Mouse (Mus musculus): ENCODE measurements around the gene Mcu. TPM values are rescaled to one million over a fixed set of nuclear protein-coding genes. Genes with fewer than 3 reads are reported as not detected.

Mcu gene
- polyA plus RNA-seq, 1 experiment from 2014 or later = 23.8 TPM

- Histone ChIP-seq H3K27ac (ENCODE audit: low read length) (no peak overlapping the region), H3K36me3 (ENCODE audit: control insufficient read depth, insufficient read depth) (peaks cover 5% of the 10 kb centered on the region), H3K27me3 (ENCODE audit: control insufficient read depth, insufficient read depth, low read length) (no peaks in the 10 kb centered on the region), H3K9me3 (replicated peaks; ENCODE audit: control insufficient read depth, low read length) (peaks cover 6% of the 10 kb centered on the region), H3K4me3 (ENCODE audit: low read length) (no peak overlapping the region), H3K9ac (ENCODE audit: low read length) (no peak overlapping the region), H3K4me2 (ENCODE audit: low read depth, low read length) (no peak overlapping the region), H3K4me1 (ENCODE audit: control insufficient read depth, insufficient read depth, low read length) (peaks cover 10% of the 10 kb centered on the region)
- WGBS = 89% methylated on average over 11 of the region's 11 CpGs
- no peak for ATAC-seq (replicated peaks; ENCODE audit: extremely low read depth, insufficient read depth, low FRiP score)
Observed at GRCm38 (mm10) chr10:59541466-59541865, 75.0 kb downstream of the Mcu start.

- Histone ChIP-seq H3K36me3 (ENCODE audit: control insufficient read depth, insufficient read depth) (no peaks in the 10 kb centered on the region; the same call in 1 of the 2 replicates), H3K9ac (ENCODE audit: low read length) (no peak overlapping the region), H3K4me3 (ENCODE audit: low read length) (no peak overlapping the region), H3K4me2 (ENCODE audit: low read depth, low read length) (no peak overlapping the region), H3K9me3 (replicated peaks; ENCODE audit: control insufficient read depth, low read length) (no peaks in the 10 kb centered on the region), H3K27me3 (ENCODE audit: control insufficient read depth, insufficient read depth, low read length) (no peaks in the 10 kb centered on the region), H3K4me1 (ENCODE audit: control insufficient read depth, insufficient read depth, low read length) (peaks cover 10% of the 10 kb centered on the region), H3K27ac (ENCODE audit: low read length) (no peak overlapping the region)
- ATAC-seq (replicated peaks; ENCODE audit: extremely low read depth, insufficient read depth, low FRiP score) = no peak
- 88% methylated on average over 3 of the region's 3 CpGs for WGBS
Observed at GRCm38 (mm10) chr10:59540596-59540995, 75.9 kb downstream of the Mcu start.

- no peak for ATAC-seq (replicated peaks; ENCODE audit: extremely low read depth, insufficient read depth, low FRiP score)
- Histone ChIP-seq H3K27ac (ENCODE audit: low read length) (no peak overlapping the region; the same call in 1 of the 2 replicates), H3K4me1 (ENCODE audit: control insufficient read depth, insufficient read depth, low read length) (peaks cover 10% of the 10 kb centered on the region), H3K27me3 (ENCODE audit: control insufficient read depth, insufficient read depth, low read length) (no peaks in the 10 kb centered on the region), H3K4me3 (ENCODE audit: low read length) (no peak overlapping the region), H3K9me3 (replicated peaks; ENCODE audit: control insufficient read depth, low read length) (no peaks in the 10 kb centered on the region), H3K36me3 (ENCODE audit: control insufficient read depth, insufficient read depth) (no peaks in the 10 kb centered on the region), H3K4me2 (ENCODE audit: low read depth, low read length) (no peak overlapping the region), H3K9ac (ENCODE audit: low read length) (peak overlapping the region; percentile 44)
- 78% methylated on average over 3 of the region's 3 CpGs for WGBS
Observed at GRCm38 (mm10) chr10:59540081-59540480, 76.4 kb downstream of the Mcu start.

GRCm38 (mm10) chr10:59539533-59539875 lies 77.0 kb downstream of the Mcu start:
- Histone ChIP-seq H3K4me1 (ENCODE audit: control insufficient read depth, insufficient read depth, low read length) (peaks cover 10% of the 10 kb centered on the region), H3K27me3 (ENCODE audit: control insufficient read depth, insufficient read depth, low read length) (no peaks in the 10 kb centered on the region), H3K4me2 (ENCODE audit: low read depth, low read length) (peak overlapping the region; percentile 63), H3K36me3 (ENCODE audit: control insufficient read depth, insufficient read depth) (no peaks in the 10 kb centered on the region), H3K9ac (ENCODE audit: low read length) (peak overlapping the region; percentile 44), H3K4me3 (ENCODE audit: low read length) (peak overlapping the region; percentile 45), H3K9me3 (replicated peaks; ENCODE audit: control insufficient read depth, low read length) (no peaks in the 10 kb centered on the region), H3K27ac (ENCODE audit: low read length) (peak overlapping the region; percentile 19)
- 2% methylated on average over 12 of the region's 12 CpGs for WGBS
- ATAC-seq (replicated peaks; ENCODE audit: extremely low read depth, insufficient read depth, low FRiP score) = peak; percentile 87

DNA sequence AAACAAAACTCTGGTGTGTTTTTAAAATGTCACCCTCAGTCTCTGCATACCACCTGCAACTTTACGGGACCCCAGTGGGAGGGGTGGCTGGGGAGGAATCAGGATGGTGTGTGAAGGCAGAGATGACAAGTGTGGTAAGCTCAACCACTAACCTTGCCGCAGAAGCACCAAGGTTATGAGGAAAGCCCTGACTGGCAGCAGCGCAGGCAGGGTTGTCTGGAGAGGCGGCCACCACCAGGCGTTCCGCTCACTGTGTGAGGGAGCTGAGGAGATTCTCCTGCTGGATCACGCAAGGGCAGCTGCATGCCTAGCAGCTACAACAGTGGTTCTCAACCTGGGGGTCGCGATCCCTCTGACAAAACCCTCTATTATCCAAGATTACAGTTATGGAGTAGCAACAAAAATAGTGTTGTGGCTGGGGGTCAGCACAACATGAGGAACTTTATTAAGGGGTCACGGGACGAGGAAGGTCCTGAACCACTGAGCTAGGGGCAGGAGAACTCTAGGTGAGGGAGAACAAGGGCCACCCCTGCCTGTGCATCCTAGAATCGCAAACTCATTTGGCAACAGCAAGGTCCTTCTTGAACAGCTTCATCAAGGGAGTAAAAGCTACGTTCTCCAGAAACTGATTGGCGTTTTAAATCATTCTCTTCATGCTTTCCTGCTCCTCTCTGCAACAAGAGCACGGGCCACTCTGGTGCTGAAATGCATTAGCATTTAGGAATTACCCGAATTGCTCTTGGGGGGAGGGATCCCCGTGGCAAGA lies 77.5 kb downstream of the Mcu start:
- ATAC-seq (replicated peaks; ENCODE audit: extremely low read depth, insufficient read depth, low FRiP score) = peak; percentile 63; the same call in 1 of the 2 replicates
- WGBS = 22% methylated on average over 17 of the region's 17 CpGs
- Histone ChIP-seq H3K9me3 (replicated peaks; ENCODE audit: control insufficient read depth, low read length) (no peaks in the 10 kb centered on the region), H3K4me1 (ENCODE audit: control insufficient read depth, insufficient read depth, low read length) (peaks cover 10% of the 10 kb centered on the region), H3K27me3 (ENCODE audit: control insufficient read depth, insufficient read depth, low read length) (no peaks in the 10 kb centered on the region), H3K4me2 (ENCODE audit: low read depth, low read length) (peak overlapping the region; percentile 63), H3K4me3 (ENCODE audit: low read length) (peak overlapping the region; percentile 45), H3K9ac (ENCODE audit: low read length) (peak overlapping the region; percentile 44), H3K36me3 (ENCODE audit: control insufficient read depth, insufficient read depth) (no peaks in the 10 kb centered on the region), H3K27ac (ENCODE audit: low read length) (peak overlapping the region; percentile 24)

DNA sequence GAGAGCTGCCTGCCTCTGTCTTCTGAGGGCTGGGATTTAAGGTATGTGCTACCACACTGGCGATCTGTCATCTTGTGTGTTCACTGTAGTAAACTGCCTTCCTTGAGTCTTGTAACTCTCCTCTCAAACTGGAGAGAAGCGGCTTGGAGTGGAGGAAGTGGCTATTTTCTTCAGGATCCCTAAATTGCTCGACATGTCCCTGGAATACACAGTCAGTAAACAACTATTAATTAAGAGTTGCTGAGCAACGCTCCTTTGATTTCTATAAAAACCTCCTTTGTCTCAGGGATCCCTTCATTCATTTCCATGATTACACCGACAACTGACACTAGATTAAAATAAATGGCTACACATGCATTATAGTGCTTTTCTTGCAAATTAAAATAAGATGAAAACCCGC lies 78.4 kb downstream of the Mcu start:
- no peak for ATAC-seq (replicated peaks; ENCODE audit: extremely low read depth, insufficient read depth, low FRiP score)
- Histone ChIP-seq H3K36me3 (ENCODE audit: control insufficient read depth, insufficient read depth) (no peaks in the 10 kb centered on the region), H3K4me2 (ENCODE audit: low read depth, low read length) (no peak overlapping the region), H3K4me1 (ENCODE audit: control insufficient read depth, insufficient read depth, low read length) (peaks cover 10% of the 10 kb centered on the region), H3K27me3 (ENCODE audit: control insufficient read depth, insufficient read depth, low read length) (no peaks in the 10 kb centered on the region), H3K9me3 (replicated peaks; ENCODE audit: control insufficient read depth, low read length) (no peaks in the 10 kb centered on the region), H3K4me3 (ENCODE audit: low read length) (no peak overlapping the region), H3K27ac (ENCODE audit: low read length) (no peak overlapping the region), H3K9ac (ENCODE audit: low read length) (no peak overlapping the region)
- 87% methylated on average over 6 of the region's 6 CpGs for WGBS

- Histone ChIP-seq H3K4me3 (ENCODE audit: low read length) (no peak overlapping the region), H3K9me3 (replicated peaks; ENCODE audit: control insufficient read depth, low read length) (no peaks in the 10 kb centered on the region), H3K36me3 (ENCODE audit: control insufficient read depth, insufficient read depth) (no peaks in the 10 kb centered on the region), H3K27ac (ENCODE audit: low read length) (no peak overlapping the region), H3K9ac (ENCODE audit: low read length) (no peak overlapping the region), H3K4me2 (ENCODE audit: low read depth, low read length) (no peak overlapping the region), H3K4me1 (ENCODE audit: control insufficient read depth, insufficient read depth, low read length) (peaks cover 10% of the 10 kb centered on the region), H3K27me3 (ENCODE audit: control insufficient read depth, insufficient read depth, low read length) (no peaks in the 10 kb centered on the region)
- ATAC-seq (replicated peaks; ENCODE audit: extremely low read depth, insufficient read depth, low FRiP score) = no peak
- 60% methylated on average over 6 of the region's 6 CpGs for WGBS
Observed at GRCm38 (mm10) chr10:59537579-59537978, 78.9 kb downstream of the Mcu start.

GRCm38 (mm10) chr10:59532256-59532655 lies 84.2 kb downstream of the Mcu start:
- ATAC-seq (replicated peaks; ENCODE audit: extremely low read depth, insufficient read depth, low FRiP score) = no peak
- Histone ChIP-seq H3K36me3 (ENCODE audit: control insufficient read depth, insufficient read depth) (no peaks in the 10 kb centered on the region), H3K4me1 (ENCODE audit: control insufficient read depth, insufficient read depth, low read length) (no peaks in the 10 kb centered on the region), H3K27ac (ENCODE audit: low read length) (no peak overlapping the region), H3K4me3 (ENCODE audit: low read length) (no peak overlapping the region), H3K9me3 (replicated peaks; ENCODE audit: control insufficient read depth, low read length) (no peaks in the 10 kb centered on the region), H3K9ac (ENCODE audit: low read length) (no peak overlapping the region), H3K4me2 (ENCODE audit: low read depth, low read length) (no peak overlapping the region), H3K27me3 (ENCODE audit: control insufficient read depth, insufficient read depth, low read length) (no peaks in the 10 kb centered on the region)
- 92% methylated on average over 6 of the region's 6 CpGs for WGBS

DNA sequence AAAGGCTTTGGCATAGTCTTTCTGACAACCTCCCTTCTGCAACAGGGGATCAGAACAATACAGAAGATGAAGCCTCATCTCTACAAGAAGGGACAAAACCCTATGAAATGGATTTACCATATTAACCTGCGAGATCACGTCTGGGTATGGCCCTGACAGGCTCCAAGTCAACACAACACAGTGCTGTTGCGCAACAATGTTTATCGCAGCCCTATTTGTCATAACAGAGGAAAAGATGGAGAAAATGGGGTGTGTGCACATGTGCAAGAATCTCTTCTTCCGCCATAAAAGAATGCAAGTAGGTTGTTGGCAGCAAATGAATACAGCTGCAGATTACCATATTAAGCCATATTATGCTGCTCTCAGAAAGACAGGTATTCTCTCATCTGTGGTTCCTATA lies 88.7 kb downstream of the Mcu start:
- 87% methylated on average over 5 of the region's 5 CpGs for WGBS
- Histone ChIP-seq H3K9ac (ENCODE audit: low read length) (no peak overlapping the region), H3K4me1 (ENCODE audit: control insufficient read depth, insufficient read depth, low read length) (peaks cover 18% of the 10 kb centered on the region), H3K27me3 (ENCODE audit: control insufficient read depth, insufficient read depth, low read length) (no peaks in the 10 kb centered on the region), H3K36me3 (ENCODE audit: control insufficient read depth, insufficient read depth) (no peaks in the 10 kb centered on the region), H3K4me3 (ENCODE audit: low read length) (no peak overlapping the region), H3K9me3 (replicated peaks; ENCODE audit: control insufficient read depth, low read length) (no peaks in the 10 kb centered on the region), H3K27ac (ENCODE audit: low read length) (no peak overlapping the region), H3K4me2 (ENCODE audit: low read depth, low read length) (no peak overlapping the region)
- no peak for ATAC-seq (replicated peaks; ENCODE audit: extremely low read depth, insufficient read depth, low FRiP score)

Data from heart, embryonic 16.5 days (tissue).